Mouse (Mus musculus) embryonic facial prominence, embryonic 15.5 days (tissue): Measurements from ENCODE around the gene Plk2. TPM values are rescaled to one million over a fixed set of nuclear protein-coding genes. Genes with fewer than 3 reads are reported as not detected.

Experiments
- ATAC-seq: fragments of 200-750 bp; cut with Nextera tagmentation; 2 replicates; pipeline ENCODE4 v1.8.0; 2017; ENCODE audit warnings: low read depth, moderate TSS enrichment; ENCODE audit not compliant: insufficient number of reproducible peaks, low FRiP score, low TSS enrichment
- H3K27ac ChIP-seq: fragments of 300-500 bp; sonication (generic); replicated peaks from 2 replicates; pipeline ENCODE4 v1.5.1; 2015; ENCODE audit warnings: mild to moderate bottlenecking, inconsistent platforms
- H3K27me3 ChIP-seq: fragments of 300-500 bp; sonication (generic); 2 replicates; pipeline ENCODE4 v1.6.1; 2015; ENCODE audit warnings: inconsistent platforms
- H3K36me3 ChIP-seq: fragments of 300-500 bp; sonication (generic); 2 replicates; pipeline ENCODE4 v1.6.1; 2015; ENCODE audit warnings: mild to moderate bottlenecking, inconsistent platforms
- H3K4me1 ChIP-seq: fragments of 300-500 bp; sonication (generic); 2 replicates; pipeline ENCODE4 v1.6.1; 2015; ENCODE audit warnings: inconsistent platforms
- H3K4me2 ChIP-seq: fragments of 300-500 bp; sonication (generic); replicated peaks from 2 replicates; pipeline ENCODE4 v1.6.1; 2015; ENCODE audit warnings: mild to moderate bottlenecking, inconsistent platforms
- H3K4me3 ChIP-seq: fragments of 300-500 bp; sonication (generic); replicated peaks from 2 replicates; pipeline ENCODE4 v1.5.1; 2015; ENCODE audit warnings: mild to moderate bottlenecking, inconsistent platforms
- H3K9ac ChIP-seq: fragments of 300-500 bp; sonication (generic); 2 replicates; pipeline ENCODE4 v1.6.1; 2015; ENCODE audit warnings: inconsistent platforms
- H3K9me3 ChIP-seq: fragments of 300-500 bp; sonication (generic); replicated peaks from 2 replicates; pipeline ENCODE4 v1.6.1; 2016; ENCODE audit warnings: inconsistent platforms
- WGBS: fragments of 180-500 bp; shearing (Covaris S2); methylation state at CpG from one replicate; pipeline ENCODE4 v1.1.7; 2015; 5-methylcytosine and 5-hydroxymethylcytosine counted together
- polyA plus RNA-seq: library from polyadenylated mRNA; unstranded; fragments of >200 nt; fragmentation: Nextera tagmentation; extraction: Ambion mirVana; gene quantifications from 2 replicates; pipeline ENCODE4 v1.2.1, GENCODE M21; 2015

Gene Plk2
- polyA plus RNA-seq, 1 experiment from 2014 or later, result 127 TPM

GRCm38 (mm10) chr13:110446434-110446833, 51.6 kb downstream of the Plk2 start:
- Histone ChIP-seq H3K9me3 (no peaks in the 10 kb centered on the region), H3K4me2 (no peak overlapping the region), H3K4me3 (no peak overlapping the region), H3K36me3 (no peaks in the 10 kb centered on the region), H3K4me1 (no peaks in the 10 kb centered on the region), H3K27me3 (no peaks in the 10 kb centered on the region), H3K27ac (no peak overlapping the region), H3K9ac (no peak overlapping the region)
- WGBS, result 44% methylated on average over 6 of the region's 6 CpGs
- ATAC-seq, result no peak

- no peak for ATAC-seq
These were observed 55.2 kb downstream of the Plk2 start for GRCm38 (mm10) chr13:110450056-110450455.

More at GRCm38 (mm10) chr13:110450056-110450455, 55.2 kb downstream of the Plk2 start:
- H3K36me3 ChIP-seq, result no peaks in the 10 kb centered on the region
- no peak overlapping the region for H3K27ac ChIP-seq
- H3K4me3 ChIP-seq, result no peak overlapping the region
- H3K9ac ChIP-seq, result no peak overlapping the region
- WGBS, result 79% methylated on average over 4 of the region's 4 CpGs
- H3K4me2 ChIP-seq, result no peak overlapping the region
- H3K27me3 ChIP-seq, result no peaks in the 10 kb centered on the region
- no peaks in the 10 kb centered on the region for H3K4me1 ChIP-seq
- H3K9me3 ChIP-seq, result no peaks in the 10 kb centered on the region

Other genes starting within 250 kb of the Plk2 start
- gene Rab3c, start 114.0 kb upstream of the Plk2 start, polyA plus RNA-seq, result 1.3 and 2.4 TPM in 2 replicates
- gene Gapt, start 37.8 kb upstream of the Plk2 start, polyA plus RNA-seq, result 0.24 and 0.55 TPM in 2 replicates